Mouse (Mus musculus) embryonic facial prominence, embryonic 15.5 days (tissue): ENCODE measurements around the gene Hypm. TPM values are rescaled to one million over a fixed set of nuclear protein-coding genes. Genes with fewer than 3 reads are reported as not detected.

Experiments
- ATAC-seq: fragments of 200-750 bp; cut with Nextera tagmentation; 2 replicates; pipeline ENCODE4 v1.8.0; 2017; ENCODE audit warnings: low read depth, moderate TSS enrichment; ENCODE audit not compliant: insufficient number of reproducible peaks, low FRiP score, low TSS enrichment
- H3K27ac ChIP-seq: fragments of 300-500 bp; sonication (generic); replicated peaks from 2 replicates; pipeline ENCODE4 v1.5.1; 2015; ENCODE audit warnings: mild to moderate bottlenecking, inconsistent platforms
- H3K27me3 ChIP-seq: fragments of 300-500 bp; sonication (generic); 2 replicates; pipeline ENCODE4 v1.6.1; 2015; ENCODE audit warnings: inconsistent platforms
- H3K36me3 ChIP-seq: fragments of 300-500 bp; sonication (generic); 2 replicates; pipeline ENCODE4 v1.6.1; 2015; ENCODE audit warnings: mild to moderate bottlenecking, inconsistent platforms
- H3K4me1 ChIP-seq: fragments of 300-500 bp; sonication (generic); 2 replicates; pipeline ENCODE4 v1.6.1; 2015; ENCODE audit warnings: inconsistent platforms
- H3K4me2 ChIP-seq: fragments of 300-500 bp; sonication (generic); replicated peaks from 2 replicates; pipeline ENCODE4 v1.6.1; 2015; ENCODE audit warnings: mild to moderate bottlenecking, inconsistent platforms
- H3K4me3 ChIP-seq: fragments of 300-500 bp; sonication (generic); replicated peaks from 2 replicates; pipeline ENCODE4 v1.5.1; 2015; ENCODE audit warnings: mild to moderate bottlenecking, inconsistent platforms
- H3K9ac ChIP-seq: fragments of 300-500 bp; sonication (generic); 2 replicates; pipeline ENCODE4 v1.6.1; 2015; ENCODE audit warnings: inconsistent platforms
- H3K9me3 ChIP-seq: fragments of 300-500 bp; sonication (generic); replicated peaks from 2 replicates; pipeline ENCODE4 v1.6.1; 2016; ENCODE audit warnings: inconsistent platforms
- WGBS: fragments of 180-500 bp; shearing (Covaris S2); methylation state at CpG from one replicate; pipeline ENCODE4 v1.1.7; 2015; 5-methylcytosine and 5-hydroxymethylcytosine counted together
- polyA plus RNA-seq: library from polyadenylated mRNA; unstranded; fragments of >200 nt; fragmentation: Nextera tagmentation; extraction: Ambion mirVana; gene quantifications from 2 replicates; pipeline ENCODE4 v1.2.1, GENCODE M21; 2015

The Hypm gene
- polyA plus RNA-seq, result not detected in 2 replicates

GRCm38 (mm10) chrX:9846628-9847027 is at the start of gene Hypm:
Gene Hypm, plus strand, starts transcription at chrX:9846928.
- no peak within 1 kb of the TSS for H3K4me2 ChIP-seq
- 66% methylated on average over 3 of the region's 3 CpGs for WGBS
- no peaks in the 10 kb centered on the region for H3K27me3 ChIP-seq
- no peak for ATAC-seq
- no peak within 1 kb of the TSS for H3K27ac ChIP-seq
- no peak within 1 kb of the TSS for H3K4me3 ChIP-seq
- H3K9ac ChIP-seq, result no peak within 1 kb of the TSS
- no peaks in the 10 kb centered on the region for H3K9me3 ChIP-seq
- no peaks in the 10 kb centered on the region for H3K36me3 ChIP-seq
- H3K4me1 ChIP-seq, result no peaks in the 10 kb centered on the region

GRCm38 (mm10) chrX:9810101-9810500 is 36.6 kb upstream of the Hypm start:
- Histone ChIP-seq H3K36me3 (no peaks in the 10 kb centered on the region), H3K9me3 (no peaks in the 10 kb centered on the region), H3K4me3 (no peak overlapping the region), H3K27ac (no peak overlapping the region), H3K9ac (no peak overlapping the region), H3K27me3 (no peaks in the 10 kb centered on the region), H3K4me1 (no peaks in the 10 kb centered on the region), H3K4me2 (no peak overlapping the region)
- ATAC-seq, result no peak
- WGBS, result 77% methylated on average over 1 of the region's 1 CpGs

DNA sequence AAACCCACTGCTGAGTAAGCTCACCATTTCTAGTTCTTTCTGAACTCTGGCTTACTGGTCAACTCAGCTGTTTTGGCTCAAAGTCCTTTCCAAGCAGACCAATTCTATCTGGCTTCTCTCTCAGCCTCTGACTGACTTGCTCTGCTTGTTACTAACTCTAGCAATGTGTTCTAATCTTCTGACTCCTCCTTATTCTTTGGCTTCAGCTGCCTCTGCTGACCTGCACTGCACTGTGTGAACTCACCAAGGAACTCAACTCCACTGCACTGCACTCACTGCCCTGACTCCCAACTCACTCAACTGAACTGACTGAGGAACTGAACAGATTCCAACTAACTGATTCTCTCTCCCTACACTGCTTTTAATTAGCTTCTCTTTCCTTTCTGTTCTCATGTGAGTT is 34.3 kb upstream of the Hypm start:
- H3K27ac ChIP-seq, result no peak overlapping the region
- H3K9ac ChIP-seq, result no peak overlapping the region
- H3K9me3 ChIP-seq, result no peaks in the 10 kb centered on the region
- no peaks in the 10 kb centered on the region for H3K4me1 ChIP-seq
- H3K36me3 ChIP-seq, result no peaks in the 10 kb centered on the region
- ATAC-seq, result no peak
- no peak overlapping the region for H3K4me3 ChIP-seq
- H3K4me2 ChIP-seq, result no peak overlapping the region
- no peaks in the 10 kb centered on the region for H3K27me3 ChIP-seq

- WGBS, result 57% methylated on average over 2 of the region's 2 CpGs
Observed at GRCm38 (mm10) chrX:9834779-9835178, 11.9 kb upstream of the Hypm start.

GRCm38 (mm10) chrX:9849403-9849802 is 2.7 kb downstream of the Hypm start, which contains the start of gene H2al3:
Gene H2al3, plus strand, starts transcription at chrX:9849703.
- Histone ChIP-seq H3K4me2 (no peak within 1 kb of the TSS), H3K27me3 (no peaks in the 10 kb centered on the region), H3K4me3 (no peak within 1 kb of the TSS), H3K9ac (no peak within 1 kb of the TSS), H3K36me3 (no peaks in the 10 kb centered on the region), H3K27ac (no peak within 1 kb of the TSS), H3K4me1 (no peaks in the 10 kb centered on the region), H3K9me3 (no peaks in the 10 kb centered on the region)
- no peak for ATAC-seq
- WGBS, result 32% methylated on average over 1 of the region's 1 CpGs

More at GRCm38 (mm10) chrX:9834779-9835178, 11.9 kb upstream of the Hypm start:
- no peak overlapping the region for H3K27ac ChIP-seq
- H3K9ac ChIP-seq, result no peak overlapping the region
- H3K4me3 ChIP-seq, result no peak overlapping the region
- H3K4me2 ChIP-seq, result no peak overlapping the region
- H3K27me3 ChIP-seq, result no peaks in the 10 kb centered on the region
- H3K36me3 ChIP-seq, result no peaks in the 10 kb centered on the region
- no peaks in the 10 kb centered on the region for H3K9me3 ChIP-seq
- no peaks in the 10 kb centered on the region for H3K4me1 ChIP-seq
- ATAC-seq, result no peak

DNA sequence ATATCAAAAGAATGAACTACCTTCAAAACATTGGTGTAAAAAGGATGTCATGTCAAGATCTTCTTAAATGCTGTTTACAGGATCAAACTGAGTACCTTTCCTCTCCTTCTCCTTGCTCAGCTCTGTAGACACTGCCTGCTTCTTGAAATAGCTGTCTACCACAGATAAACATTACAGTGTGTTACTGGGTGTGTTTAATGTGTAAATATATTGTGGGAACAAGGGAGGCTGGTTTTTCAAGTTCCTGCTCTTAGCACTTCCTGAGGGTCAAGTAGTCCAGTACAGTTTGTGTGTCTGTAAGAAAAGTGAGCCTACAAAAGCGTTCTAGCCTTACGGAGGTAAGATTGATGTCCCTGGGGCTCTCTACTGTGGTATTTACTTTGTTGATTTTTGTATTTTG is 15.1 kb downstream of the Hypm start:
- Histone ChIP-seq H3K27me3 (no peaks in the 10 kb centered on the region), H3K4me2 (no peak overlapping the region), H3K4me3 (no peak overlapping the region), H3K4me1 (no peaks in the 10 kb centered on the region), H3K36me3 (no peaks in the 10 kb centered on the region), H3K9me3 (no peaks in the 10 kb centered on the region), H3K9ac (no peak overlapping the region), H3K27ac (no peak overlapping the region)
- 77% methylated on average over 2 of the region's 2 CpGs for WGBS
- no peak for ATAC-seq

GRCm38 (mm10) chrX:9875519-9875918 is 28.8 kb downstream of the Hypm start:
- Histone ChIP-seq H3K4me3 (no peak overlapping the region), H3K27ac (no peak overlapping the region), H3K9me3 (no peaks in the 10 kb centered on the region), H3K4me1 (no peaks in the 10 kb centered on the region), H3K9ac (no peak overlapping the region), H3K36me3 (no peaks in the 10 kb centered on the region), H3K4me2 (no peak overlapping the region), H3K27me3 (no peaks in the 10 kb centered on the region)
- WGBS, result 92% methylated on average over 2 of the region's 2 CpGs
- no peak for ATAC-seq

GRCm38 (mm10) chrX:9885322-9885721 is 38.6 kb downstream of the Hypm start, which contains the start of gene Sytl5:
Gene Sytl5, plus strand, starts transcription at chrX:9885622.
- no peak within 1 kb of the TSS for H3K27ac ChIP-seq
- no peaks in the 10 kb centered on the region for H3K36me3 ChIP-seq
- H3K4me1 ChIP-seq, result no peaks in the 10 kb centered on the region
- H3K9ac ChIP-seq, result no peak within 1 kb of the TSS
- no peak within 1 kb of the TSS for H3K4me2 ChIP-seq
- no peaks in the 10 kb centered on the region for H3K27me3 ChIP-seq
- WGBS, result 68% methylated on average over 2 of the region's 2 CpGs
- ATAC-seq, result no peak
- no peak within 1 kb of the TSS for H3K4me3 ChIP-seq
- no peaks in the 10 kb centered on the region for H3K9me3 ChIP-seq

Other genes with a start within 250 kb of the Hypm start
- 59.4 and 63.1 TPM in 2 replicates for gene Dynlt3, start 183.9 kb upstream of the Hypm start, polyA plus RNA-seq
- not detected in 2 replicates for gene H2al3, start 2.8 kb downstream of the Hypm start, polyA plus RNA-seq
- gene Sytl5, start 38.7 kb downstream of the Hypm start, polyA plus RNA-seq, result 1.0 and 1.1 TPM in 2 replicates